Mouse (Mus musculus): ENCODE data around the gene Scyl1. TPM values are rescaled to one million over a fixed set of nuclear protein-coding genes. Genes with fewer than 3 reads are reported as not detected.
A peak's percentile ranks its signal among the peaks of the same experiment; 100 is the strongest.

The Scyl1 gene
- total and polyA plus RNA-seq, 3 experiments, result 57.2 to 95.6 (median 70.0) TPM

DNA sequence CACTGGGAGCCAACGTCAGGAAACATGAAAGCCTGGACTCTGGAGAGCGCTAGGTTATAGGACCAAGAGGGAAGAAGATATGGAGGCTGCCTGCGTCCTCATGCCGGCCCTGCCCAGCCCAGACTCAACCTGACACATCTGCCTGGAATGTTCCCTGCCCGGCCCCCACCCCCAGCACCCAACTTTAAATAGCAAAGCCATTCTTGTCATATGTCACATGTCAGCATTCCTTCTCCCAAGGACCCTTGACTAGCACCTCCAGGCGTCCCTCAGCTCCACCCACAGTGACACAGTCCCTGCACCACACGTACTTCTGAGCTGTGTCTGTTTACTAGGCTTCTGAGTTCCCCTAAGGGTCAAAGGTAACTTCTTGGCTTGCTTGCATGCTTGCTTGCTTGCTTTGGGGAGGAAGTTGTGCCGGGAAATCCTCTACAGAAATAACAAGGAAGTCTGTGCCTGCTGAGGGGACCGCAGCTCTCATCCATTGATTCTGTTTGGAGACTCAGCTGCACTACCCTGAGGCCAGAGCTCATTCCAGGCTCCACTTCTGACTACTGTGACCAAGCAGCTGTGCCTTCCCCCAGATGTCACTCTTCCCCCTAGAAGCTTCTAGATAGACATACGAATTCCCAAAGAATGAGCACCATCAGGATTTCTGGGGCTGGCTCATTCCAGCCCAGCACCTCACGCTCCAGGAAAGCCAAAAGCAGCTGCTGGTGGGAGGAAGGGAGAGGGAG lies 39.1 kb upstream of the Scyl1 start:
- H3K27ac ChIP-seq, result peak overlapping the region; percentile 96
- intact Hi-C loops (cut with DNase I), result no loop called here
- DNase-seq, result peak; percentile 72 to 73
- H3K27me3 ChIP-seq (ENCODE audit: control insufficient read depth, insufficient read depth, low read length), result no peaks in the 10 kb centered on the region
- H3K4me1 ChIP-seq (ENCODE audit: control insufficient read depth, insufficient read depth, low read length), result peaks cover 54% of the 10 kb centered on the region
- WGBS, result 6% methylated on average over 11 of the region's 11 CpGs
- no peaks in the 10 kb centered on the region for H3K79me2 ChIP-seq (replicated peaks; ENCODE audit: control insufficient read depth, insufficient read depth, low read length)
- TF ChIP-seq EP300 (IDR thresholded peaks at IDR 0.05; ENCODE audit: insufficient read depth, low read depth, low read length), result peak; percentile 82
- no peak for TF ChIP-seq CTCF (IDR thresholded peaks at IDR 0.05)
- peak; percentile 60 for TF ChIP-seq POLR2A (IDR thresholded peaks at IDR 0.05; ENCODE audit: insufficient read depth, low read depth, low read length)
- peaks cover 6% of the 10 kb centered on the region; the same call in 1 of the 2 replicates for H3K36me3 ChIP-seq (ENCODE audit: control insufficient read depth, insufficient read depth, low read length)
- H3K4me3 ChIP-seq, result no peak overlapping the region; the same call in 1 of the 2 replicates
- H3K9ac ChIP-seq (ENCODE audit: low read depth, low read length), result peak overlapping the region; percentile 47

DNA sequence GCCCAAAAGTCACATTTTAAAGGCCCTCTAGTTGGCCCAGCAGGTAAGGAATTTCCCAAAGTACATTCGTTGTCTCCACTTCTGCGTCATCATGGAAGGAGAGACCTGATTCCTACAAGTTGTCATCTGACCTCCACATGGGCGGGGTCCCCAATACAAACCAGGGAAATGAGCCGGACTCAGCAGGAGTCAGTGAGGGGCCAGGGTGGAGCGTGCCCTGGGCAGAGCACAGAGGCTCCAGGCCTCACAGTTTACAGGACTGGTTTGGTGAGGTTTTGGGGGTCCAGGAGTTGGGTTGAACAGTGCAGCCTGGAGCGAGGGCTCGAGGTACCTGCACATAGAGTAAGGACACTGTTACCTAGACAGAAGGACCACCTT lies 38.5 kb upstream of the Scyl1 start:
- peak overlapping the region; percentile 96 for H3K27ac ChIP-seq
- no peaks in the 10 kb centered on the region for H3K79me2 ChIP-seq (replicated peaks; ENCODE audit: control insufficient read depth, insufficient read depth, low read length)
- WGBS, result 44% methylated on average over 7 of the region's 7 CpGs
- no peak overlapping the region; the same call in 1 of the 2 replicates for H3K4me3 ChIP-seq
- H3K9ac ChIP-seq (ENCODE audit: low read depth, low read length), result peak overlapping the region; percentile 47
- peaks cover 8% of the 10 kb centered on the region; the same call in 1 of the 2 replicates for H3K36me3 ChIP-seq (ENCODE audit: control insufficient read depth, insufficient read depth, low read length)
- DNase-seq, result peak in 1 of 2 experiments; percentile 56
- peak; percentile 71 for TF ChIP-seq POLR2A (IDR thresholded peaks at IDR 0.05; ENCODE audit: insufficient read depth, low read depth, low read length)
- TF ChIP-seq CTCF (IDR thresholded peaks at IDR 0.05), result no peak
- no peak for TF ChIP-seq EP300 (IDR thresholded peaks at IDR 0.05; ENCODE audit: insufficient read depth, low read depth, low read length)
- intact Hi-C loops (cut with DNase I), result no loop called here
- no peaks in the 10 kb centered on the region for H3K27me3 ChIP-seq (ENCODE audit: control insufficient read depth, insufficient read depth, low read length)
- H3K4me1 ChIP-seq (ENCODE audit: control insufficient read depth, insufficient read depth, low read length), result peaks cover 55% of the 10 kb centered on the region

- H3K36me3 ChIP-seq (ENCODE audit: control insufficient read depth, insufficient read depth, low read length), result peaks cover 11% of the 10 kb centered on the region; the same call in 1 of the 2 replicates
- H3K4me3 ChIP-seq, result no peak overlapping the region
- no peak for DNase-seq
- TF ChIP-seq POLR2A (IDR thresholded peaks at IDR 0.05; ENCODE audit: insufficient read depth, low read depth, low read length) (no peak), CTCF (IDR thresholded peaks at IDR 0.05) (no peak), EP300 (IDR thresholded peaks at IDR 0.05; ENCODE audit: insufficient read depth, low read depth, low read length) (no peak)
- no peaks in the 10 kb centered on the region for H3K27me3 ChIP-seq (ENCODE audit: control insufficient read depth, insufficient read depth, low read length)
- no peaks in the 10 kb centered on the region for H3K79me2 ChIP-seq (replicated peaks; ENCODE audit: control insufficient read depth, insufficient read depth, low read length)
- intact Hi-C loops (cut with DNase I), result no loop called here
- WGBS, result 59% methylated on average over 14 of the region's 14 CpGs
- peak overlapping the region; percentile 96 for H3K27ac ChIP-seq
- 0 out of 2 replicates have a peak overlapping the region, but pooled peaks have one; percentile 14 for H3K9ac ChIP-seq (ENCODE audit: low read depth, low read length)
- H3K4me1 ChIP-seq (ENCODE audit: control insufficient read depth, insufficient read depth, low read length), result peaks cover 58% of the 10 kb centered on the region
Observed at GRCm38 (mm10) chr19:5808955-5809711, 37.9 kb upstream of the Scyl1 start.

GRCm38 (mm10) chr19:5807740-5808139 lies 36.5 kb upstream of the Scyl1 start:
- no peak overlapping the region for H3K4me3 ChIP-seq
- peaks cover 59% of the 10 kb centered on the region for H3K4me1 ChIP-seq (ENCODE audit: control insufficient read depth, insufficient read depth, low read length)
- H3K27ac ChIP-seq, result peak overlapping the region; percentile 100
- no peak for DNase-seq
- peaks cover 11% of the 10 kb centered on the region; the same call in 1 of the 2 replicates for H3K36me3 ChIP-seq (ENCODE audit: control insufficient read depth, insufficient read depth, low read length)
- 68% methylated on average over 3 of the region's 3 CpGs for WGBS
- no peaks in the 10 kb centered on the region for H3K79me2 ChIP-seq (replicated peaks; ENCODE audit: control insufficient read depth, insufficient read depth, low read length)
- no peaks in the 10 kb centered on the region for H3K27me3 ChIP-seq (ENCODE audit: control insufficient read depth, insufficient read depth, low read length)
- intact Hi-C loops (cut with DNase I), result no loop called here
- H3K9ac ChIP-seq (ENCODE audit: low read depth, low read length), result no peak overlapping the region
- TF ChIP-seq CTCF (IDR thresholded peaks at IDR 0.05) (no peak), EP300 (IDR thresholded peaks at IDR 0.05; ENCODE audit: insufficient read depth, low read depth, low read length) (no peak), POLR2A (IDR thresholded peaks at IDR 0.05; ENCODE audit: insufficient read depth, low read depth, low read length) (no peak)

DNA sequence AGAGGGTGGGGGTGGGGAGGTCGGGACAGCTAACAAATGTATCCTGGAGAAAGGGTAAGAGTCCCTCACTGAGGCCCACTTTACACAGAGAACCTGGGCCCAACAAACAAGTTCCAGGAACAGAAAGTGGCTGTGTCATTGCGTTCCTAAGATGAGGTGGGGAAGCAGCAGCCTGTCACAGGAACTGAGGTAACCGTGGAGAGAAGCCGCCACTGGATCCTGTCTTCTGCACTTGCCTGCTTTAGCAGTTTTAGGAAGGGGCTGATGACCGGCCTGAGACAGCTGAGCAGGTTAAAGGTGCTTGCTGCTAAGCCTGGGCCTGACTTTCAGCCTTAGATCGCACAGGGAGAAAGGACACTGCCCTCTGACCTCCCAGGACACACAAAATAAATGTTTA lies 35.6 kb upstream of the Scyl1 start:
- H3K27ac ChIP-seq, result peak overlapping the region; percentile 100
- intact Hi-C loops (cut with DNase I), result no loop called here
- peak overlapping the region; percentile 18; the same call in 1 of the 2 replicates for H3K9ac ChIP-seq (ENCODE audit: low read depth, low read length)
- H3K79me2 ChIP-seq (replicated peaks; ENCODE audit: control insufficient read depth, insufficient read depth, low read length), result no peaks in the 10 kb centered on the region
- H3K4me1 ChIP-seq (ENCODE audit: control insufficient read depth, insufficient read depth, low read length), result peaks cover 54% of the 10 kb centered on the region
- WGBS, result 29% methylated on average over 6 of the region's 6 CpGs
- peaks cover 8% of the 10 kb centered on the region; the same call in 1 of the 2 replicates for H3K36me3 ChIP-seq (ENCODE audit: control insufficient read depth, insufficient read depth, low read length)
- DNase-seq, result peak; percentile 55 to 61
- no peaks in the 10 kb centered on the region for H3K27me3 ChIP-seq (ENCODE audit: control insufficient read depth, insufficient read depth, low read length)
- no peak for TF ChIP-seq CTCF (IDR thresholded peaks at IDR 0.05)
- TF ChIP-seq POLR2A (IDR thresholded peaks at IDR 0.05; ENCODE audit: insufficient read depth, low read depth, low read length), result no peak
- 0 out of 2 replicates have a peak, but pooled peaks have one; percentile 13 for TF ChIP-seq EP300 (IDR thresholded peaks at IDR 0.05; ENCODE audit: insufficient read depth, low read depth, low read length)
- no peak overlapping the region; the same call in 1 of the 2 replicates for H3K4me3 ChIP-seq
